Mouse (Mus musculus): Measurements from ENCODE around the gene Pax8. TPM values are rescaled to one million over a fixed set of nuclear protein-coding genes. Genes with fewer than 3 reads are reported as not detected.

Pax8 gene
- polyA plus RNA-seq, 1 experiment, result 0.57 TPM

DNA sequence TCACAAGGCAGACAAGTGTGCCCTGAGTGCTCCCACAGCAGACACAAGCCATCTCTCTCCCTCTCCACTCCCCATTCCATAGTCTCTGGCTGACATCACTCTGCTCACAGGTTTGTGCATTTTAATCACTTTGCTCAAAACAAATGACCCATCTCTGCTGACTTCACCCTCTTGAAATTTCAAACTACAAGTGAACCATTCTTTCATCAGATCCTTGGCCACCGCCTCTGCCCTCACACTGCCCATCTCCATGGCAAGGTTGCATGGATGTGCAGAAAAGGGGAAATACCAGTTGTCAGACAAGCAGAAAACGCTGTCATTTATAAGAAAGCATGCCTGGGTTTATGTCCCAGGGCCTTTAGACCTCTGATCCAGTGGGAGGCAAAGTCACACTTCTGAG is 40.7 kb downstream of the Pax8 start:
- Histone ChIP-seq H3K9me3 (replicated peaks; ENCODE audit: control insufficient read depth, insufficient read depth, low read length, poor library complexity, severe bottlenecking) (no peaks in the 10 kb centered on the region), H3K4me3 (ENCODE audit: low read depth, low read length) (no peak overlapping the region), H3K36me3 (ENCODE audit: control insufficient read depth, insufficient read depth, low read length, poor library complexity, severe bottlenecking) (no peaks in the 10 kb centered on the region), H3K9ac (ENCODE audit: low read depth, poor library complexity, severe bottlenecking) (no peak overlapping the region), H3K4me1 (ENCODE audit: control insufficient read depth, insufficient read depth, low read length) (no peaks in the 10 kb centered on the region), H3K27ac (ENCODE audit: insufficient read depth, low read length) (no peak overlapping the region), H3K27me3 (ENCODE audit: control insufficient read depth, insufficient read depth, low read length, poor library complexity, severe bottlenecking) (no peaks in the 10 kb centered on the region)
- TF ChIP-seq EP300 (IDR thresholded peaks at IDR 0.05; ENCODE audit: insufficient read depth, low read depth, low read length), result no peak
- no peak for TF ChIP-seq POLR2A (IDR thresholded peaks at IDR 0.05; ENCODE audit: insufficient read depth, low read length)
- no peak for TF ChIP-seq CTCF (IDR thresholded peaks at IDR 0.05; ENCODE audit: low read depth, low read length)

DNA sequence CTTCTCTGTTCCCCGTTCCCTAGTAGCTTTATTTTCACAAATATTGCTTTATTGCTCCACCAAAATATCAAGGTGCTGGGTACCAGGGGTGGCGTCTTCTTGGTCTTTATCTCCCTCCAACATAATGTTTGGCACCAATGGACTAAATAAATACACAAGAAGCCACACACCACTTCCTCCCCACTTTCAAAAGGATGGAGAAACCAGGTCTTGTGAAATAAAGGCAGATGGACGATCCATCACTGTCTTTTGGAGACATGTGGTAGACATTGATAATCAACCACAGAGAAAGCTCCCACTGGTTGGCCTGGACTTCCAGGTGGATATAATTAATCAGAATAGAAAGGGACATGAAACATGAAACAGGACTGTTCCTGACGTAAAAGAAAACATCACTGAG is 45.6 kb downstream of the Pax8 start:
- Histone ChIP-seq H3K9me3 (replicated peaks; ENCODE audit: control insufficient read depth, insufficient read depth, low read length, poor library complexity, severe bottlenecking) (no peaks in the 10 kb centered on the region), H3K4me1 (ENCODE audit: control insufficient read depth, insufficient read depth, low read length) (no peaks in the 10 kb centered on the region), H3K27me3 (ENCODE audit: control insufficient read depth, insufficient read depth, low read length, poor library complexity, severe bottlenecking) (no peaks in the 10 kb centered on the region), H3K4me3 (ENCODE audit: low read depth, low read length) (no peak overlapping the region), H3K9ac (ENCODE audit: low read depth, poor library complexity, severe bottlenecking) (no peak overlapping the region), H3K27ac (ENCODE audit: insufficient read depth, low read length) (no peak overlapping the region), H3K36me3 (ENCODE audit: control insufficient read depth, insufficient read depth, low read length, poor library complexity, severe bottlenecking) (no peaks in the 10 kb centered on the region)
- TF ChIP-seq POLR2A (IDR thresholded peaks at IDR 0.05; ENCODE audit: insufficient read depth, low read length) (no peak), CTCF (IDR thresholded peaks at IDR 0.05; ENCODE audit: low read depth, low read length) (no peak), EP300 (IDR thresholded peaks at IDR 0.05; ENCODE audit: insufficient read depth, low read depth, low read length) (no peak)

DNA sequence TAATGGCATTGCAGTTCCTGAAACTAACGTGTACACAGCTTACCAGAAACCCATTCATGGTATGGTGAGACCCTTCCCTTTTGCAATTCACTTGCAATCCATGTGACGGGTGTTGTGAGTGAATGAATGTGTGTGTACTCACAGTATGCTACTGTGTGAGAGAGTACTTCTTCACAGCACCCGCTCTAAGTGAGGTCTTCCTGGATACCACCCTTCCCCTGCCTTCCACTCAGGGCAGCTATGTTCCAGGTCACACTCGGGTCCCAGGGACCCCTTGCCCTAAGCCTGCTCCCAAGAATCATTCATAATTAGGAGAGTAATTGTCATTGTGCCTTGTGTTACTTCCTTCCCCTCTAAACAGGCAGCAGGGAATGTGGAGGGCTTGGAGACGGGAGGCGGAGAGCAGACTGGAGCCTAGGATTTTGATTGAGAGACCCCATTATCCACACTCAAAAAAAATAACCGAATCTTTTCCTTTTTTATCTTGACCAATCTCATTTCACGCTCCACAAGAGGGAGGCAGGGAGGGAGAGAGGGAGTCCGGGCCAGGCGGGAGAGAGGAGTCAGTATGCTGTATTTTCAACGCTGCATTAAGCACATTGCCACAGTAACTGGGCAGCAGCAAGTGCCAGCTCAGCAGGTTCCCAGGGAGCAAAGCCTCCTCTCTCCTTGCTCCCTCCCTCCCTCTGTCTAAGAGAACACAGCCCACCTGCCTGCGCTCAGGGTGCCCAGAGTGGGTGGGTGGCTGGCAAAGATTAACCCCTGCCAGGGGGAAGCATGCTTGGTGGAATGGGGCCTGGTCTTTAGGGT is 47.3 kb downstream of the Pax8 start:
- no peaks in the 10 kb centered on the region for H3K9me3 ChIP-seq (replicated peaks; ENCODE audit: control insufficient read depth, insufficient read depth, low read length, poor library complexity, severe bottlenecking)
- H3K27ac ChIP-seq (ENCODE audit: insufficient read depth, low read length), result no peak overlapping the region
- TF ChIP-seq CTCF (IDR thresholded peaks at IDR 0.05; ENCODE audit: low read depth, low read length) (no peak), POLR2A (IDR thresholded peaks at IDR 0.05; ENCODE audit: insufficient read depth, low read length) (no peak), EP300 (IDR thresholded peaks at IDR 0.05; ENCODE audit: insufficient read depth, low read depth, low read length) (no peak)
- no peaks in the 10 kb centered on the region for H3K4me1 ChIP-seq (ENCODE audit: control insufficient read depth, insufficient read depth, low read length)
- no peaks in the 10 kb centered on the region for H3K36me3 ChIP-seq (ENCODE audit: control insufficient read depth, insufficient read depth, low read length, poor library complexity, severe bottlenecking)
- H3K9ac ChIP-seq (ENCODE audit: low read depth, poor library complexity, severe bottlenecking), result no peak overlapping the region
- H3K27me3 ChIP-seq (ENCODE audit: control insufficient read depth, insufficient read depth, low read length, poor library complexity, severe bottlenecking), result no peaks in the 10 kb centered on the region
- no peak overlapping the region for H3K4me3 ChIP-seq (ENCODE audit: low read depth, low read length)

DNA sequence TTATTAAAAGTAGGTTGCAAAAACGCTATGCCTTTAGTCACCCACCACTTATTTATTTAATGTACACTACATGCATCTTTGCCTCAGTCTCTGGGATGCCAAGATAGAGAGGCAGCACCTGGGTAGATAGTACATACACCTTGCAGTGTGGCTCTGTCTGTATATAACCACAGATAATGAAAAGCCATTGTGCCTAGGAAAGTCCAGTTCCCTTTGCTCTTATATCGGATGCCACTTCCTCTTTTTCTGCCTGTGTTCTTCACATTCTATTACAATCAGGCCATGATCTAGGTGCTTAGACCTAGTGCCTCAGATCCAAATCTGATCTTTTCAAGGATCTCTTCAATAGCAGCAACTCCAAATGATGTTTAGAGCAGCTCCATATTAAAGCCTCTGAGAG is 49.8 kb downstream of the Pax8 start:
- no peaks in the 10 kb centered on the region for H3K27me3 ChIP-seq (ENCODE audit: control insufficient read depth, insufficient read depth, low read length, poor library complexity, severe bottlenecking)
- TF ChIP-seq EP300 (IDR thresholded peaks at IDR 0.05; ENCODE audit: insufficient read depth, low read depth, low read length) (no peak), CTCF (IDR thresholded peaks at IDR 0.05; ENCODE audit: low read depth, low read length) (no peak), POLR2A (IDR thresholded peaks at IDR 0.05; ENCODE audit: insufficient read depth, low read length) (no peak)
- H3K36me3 ChIP-seq (ENCODE audit: control insufficient read depth, insufficient read depth, low read length, poor library complexity, severe bottlenecking), result no peaks in the 10 kb centered on the region
- H3K4me1 ChIP-seq (ENCODE audit: control insufficient read depth, insufficient read depth, low read length), result no peaks in the 10 kb centered on the region
- no peak overlapping the region for H3K4me3 ChIP-seq (ENCODE audit: low read depth, low read length)
- no peaks in the 10 kb centered on the region for H3K9me3 ChIP-seq (replicated peaks; ENCODE audit: control insufficient read depth, insufficient read depth, low read length, poor library complexity, severe bottlenecking)
- no peak overlapping the region for H3K9ac ChIP-seq (ENCODE audit: low read depth, poor library complexity, severe bottlenecking)
- H3K27ac ChIP-seq (ENCODE audit: insufficient read depth, low read length), result no peak overlapping the region

DNA sequence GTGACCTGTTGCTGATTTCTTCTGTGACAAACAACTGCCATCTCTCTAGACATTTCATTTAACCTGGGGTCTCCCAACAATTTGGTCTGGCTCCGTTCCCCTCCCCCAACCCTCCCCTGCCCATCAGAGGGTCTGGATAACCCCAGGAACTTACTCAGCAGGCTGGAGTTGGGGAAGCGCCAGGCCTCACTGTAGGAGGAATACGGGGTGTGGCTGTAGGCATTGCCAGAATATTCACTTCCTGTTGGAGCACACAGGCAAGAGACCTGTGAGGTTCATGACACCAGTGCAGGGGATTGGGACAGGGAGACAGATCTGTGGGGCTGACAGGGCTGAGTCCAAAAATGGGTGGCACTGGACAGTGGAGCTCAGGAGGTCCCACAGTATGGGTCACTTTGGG is 52.6 kb downstream of the Pax8 start:
- H3K36me3 ChIP-seq (ENCODE audit: control insufficient read depth, insufficient read depth, low read length, poor library complexity, severe bottlenecking), result no peaks in the 10 kb centered on the region

DNA sequence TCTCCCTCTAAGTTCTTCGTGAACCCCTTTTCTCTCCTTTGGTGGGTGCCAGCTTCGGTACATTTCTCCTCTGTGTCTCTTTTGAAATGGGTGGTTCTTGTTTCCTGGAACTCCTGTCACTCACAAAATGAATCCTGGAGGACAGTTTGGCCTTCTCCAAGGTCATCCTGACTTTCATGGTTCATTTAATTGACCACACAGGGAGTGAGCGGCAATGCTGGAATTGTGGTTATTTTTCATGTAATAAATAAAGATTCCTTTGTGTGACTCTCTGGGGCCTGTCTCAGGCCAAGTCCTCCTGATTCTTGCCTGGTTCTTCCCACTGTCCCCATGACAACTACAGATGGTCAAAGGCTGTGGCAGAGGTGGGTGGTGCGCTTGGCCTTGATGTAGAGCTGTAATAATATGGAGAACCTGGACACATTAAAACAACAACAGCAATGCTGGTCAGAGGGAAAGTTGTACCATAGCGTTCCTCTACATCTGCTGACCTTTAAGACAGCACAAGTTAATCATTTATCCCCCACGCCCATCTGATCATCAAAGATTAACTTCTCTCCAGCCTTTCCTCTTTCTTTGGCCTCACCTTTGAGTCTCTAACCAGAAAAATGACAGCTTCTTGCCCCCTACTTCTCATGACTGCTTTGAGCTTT is 54.1 kb downstream of the Pax8 start:
- H3K9me3 ChIP-seq (replicated peaks; ENCODE audit: control insufficient read depth, insufficient read depth, low read length, poor library complexity, severe bottlenecking), result no peaks in the 10 kb centered on the region
- H3K4me1 ChIP-seq (ENCODE audit: control insufficient read depth, insufficient read depth, low read length), result no peaks in the 10 kb centered on the region
- no peaks in the 10 kb centered on the region for H3K27me3 ChIP-seq (ENCODE audit: control insufficient read depth, insufficient read depth, low read length, poor library complexity, severe bottlenecking)
- H3K27ac ChIP-seq (ENCODE audit: insufficient read depth, low read length), result no peak overlapping the region
- no peak overlapping the region for H3K9ac ChIP-seq (ENCODE audit: low read depth, poor library complexity, severe bottlenecking)
- TF ChIP-seq CTCF (IDR thresholded peaks at IDR 0.05; ENCODE audit: low read depth, low read length), result no peak
- no peak for TF ChIP-seq POLR2A (IDR thresholded peaks at IDR 0.05; ENCODE audit: insufficient read depth, low read length)
- TF ChIP-seq EP300 (IDR thresholded peaks at IDR 0.05; ENCODE audit: insufficient read depth, low read depth, low read length), result no peak
- no peak overlapping the region for H3K4me3 ChIP-seq (ENCODE audit: low read depth, low read length)
- no peaks in the 10 kb centered on the region for H3K36me3 ChIP-seq (ENCODE audit: control insufficient read depth, insufficient read depth, low read length, poor library complexity, severe bottlenecking)

More for the DNA sequence above, 52.6 kb downstream of the Pax8 start:
- no peak for TF ChIP-seq POLR2A (IDR thresholded peaks at IDR 0.05; ENCODE audit: insufficient read depth, low read length)
- no peak for TF ChIP-seq CTCF (IDR thresholded peaks at IDR 0.05; ENCODE audit: low read depth, low read length)
- TF ChIP-seq EP300 (IDR thresholded peaks at IDR 0.05; ENCODE audit: insufficient read depth, low read depth, low read length), result no peak
- no peak overlapping the region for H3K4me3 ChIP-seq (ENCODE audit: low read depth, low read length)
- no peaks in the 10 kb centered on the region for H3K4me1 ChIP-seq (ENCODE audit: control insufficient read depth, insufficient read depth, low read length)
- no peaks in the 10 kb centered on the region for H3K9me3 ChIP-seq (replicated peaks; ENCODE audit: control insufficient read depth, insufficient read depth, low read length, poor library complexity, severe bottlenecking)
- no peaks in the 10 kb centered on the region for H3K27me3 ChIP-seq (ENCODE audit: control insufficient read depth, insufficient read depth, low read length, poor library complexity, severe bottlenecking)
- no peak overlapping the region for H3K9ac ChIP-seq (ENCODE audit: low read depth, poor library complexity, severe bottlenecking)
- no peak overlapping the region for H3K27ac ChIP-seq (ENCODE audit: insufficient read depth, low read length)

Data from ES-Bruce4 (cell line).